Mouse (Mus musculus) forebrain, embryonic 10.5 days (tissue): ENCODE measurements around the gene Rcor1. TPM values are rescaled to one million over a fixed set of nuclear protein-coding genes. Genes with fewer than 3 reads are reported as not detected.

Experiments used
- DNase-seq: peaks from one replicate; pipeline ENCODE4 v3.0.0-alpha.2; 2017; ENCODE audit warnings: low spot score; ENCODE audit errors: extremely low spot score
- H3K27ac ChIP-seq: fragments of 300-500 bp; sonication (generic); 2 replicates; pipeline ENCODE4 v1.5.1; 2016; ENCODE audit warnings: mild to moderate bottlenecking
- H3K27me3 ChIP-seq: fragments of 300-500 bp; sonication (generic); 2 replicates; pipeline ENCODE4 v1.6.1; 2016; ENCODE audit warnings: mild to moderate bottlenecking; ENCODE audit not compliant: poor library complexity, severe bottlenecking
- H3K36me3 ChIP-seq: fragments of 300-500 bp; sonication (generic); replicated peaks from 2 replicates; pipeline ENCODE4 v1.6.1; 2016; ENCODE audit warnings: mild to moderate bottlenecking, moderate library complexity
- H3K4me1 ChIP-seq: fragments of 300-500 bp; sonication (generic); 2 replicates; pipeline ENCODE4 v1.6.1; 2016
- H3K4me3 ChIP-seq: fragments of 300-500 bp; sonication (generic); 2 replicates; pipeline ENCODE4 v1.5.1; 2016; ENCODE audit warnings: mild to moderate bottlenecking, moderate library complexity
- H3K9me3 ChIP-seq: fragments of 300-500 bp; sonication (generic); 2 replicates; pipeline ENCODE4 v1.6.1; 2016; ENCODE audit warnings: mild to moderate bottlenecking, moderate library complexity
- WGBS: fragments of 180-500 bp; shearing (Covaris S2); methylation state at CpG from one replicate; pipeline ENCODE4 v1.1.7; 2016; 5-methylcytosine and 5-hydroxymethylcytosine counted together
- polyA plus RNA-seq: library from polyadenylated mRNA; unstranded; fragments of >200 nt; fragmentation: Nextera tagmentation; extraction: Ambion mirVana; gene quantifications from 2 replicates; pipeline ENCODE4 v1.2.1, GENCODE M21; 2016

The Rcor1 gene
- polyA plus RNA-seq, 1 experiment from 2014 or later, result 8.4 TPM

- H3K27me3 ChIP-seq, result no peaks in the 10 kb centered on the region
- H3K4me3 ChIP-seq, result no peak overlapping the region
- no peaks in the 10 kb centered on the region for H3K36me3 ChIP-seq
- H3K4me1 ChIP-seq, result peaks cover 27% of the 10 kb centered on the region
- DNase-seq, result no peak
- no peak overlapping the region for H3K27ac ChIP-seq
- no peaks in the 10 kb centered on the region for H3K9me3 ChIP-seq
- WGBS, result 83% methylated on average over 5 of the region's 5 CpGs
These were observed 6.3 kb upstream of the Rcor1 start for GRCm38 (mm10) chr12:111032839-111033238.

- 61% methylated on average over 12 of the region's 12 CpGs for WGBS
- no peak for DNase-seq
- Histone ChIP-seq H3K9me3 (no peaks in the 10 kb centered on the region), H3K27me3 (no peaks in the 10 kb centered on the region), H3K4me1 (peaks cover 30% of the 10 kb centered on the region), H3K4me3 (no peak overlapping the region), H3K27ac (peak overlapping the region; percentile 67), H3K36me3 (no peaks in the 10 kb centered on the region)
These were observed 3.8 kb upstream of the Rcor1 start for GRCm38 (mm10) chr12:111035182-111035824.

GRCm38 (mm10) chr12:111036198-111036775 is 2.9 kb upstream of the Rcor1 start:
- no peak overlapping the region for H3K4me3 ChIP-seq
- no peaks in the 10 kb centered on the region for H3K9me3 ChIP-seq
- no peak overlapping the region for H3K27ac ChIP-seq
- H3K4me1 ChIP-seq, result peaks cover 40% of the 10 kb centered on the region
- H3K36me3 ChIP-seq, result no peaks in the 10 kb centered on the region
- no peaks in the 10 kb centered on the region for H3K27me3 ChIP-seq
- DNase-seq, result no peak

GRCm38 (mm10) chr12:111037241-111038180 is 1.6 kb upstream of the Rcor1 start:
- 57% methylated on average over 18 of the region's 18 CpGs for WGBS

GRCm38 (mm10) chr12:111038231-111038975 is 748 bp upstream of the Rcor1 start:
- under 1% methylated on average over 54 of the region's 54 CpGs for WGBS
- no peaks in the 10 kb centered on the region for H3K9me3 ChIP-seq
- H3K4me1 ChIP-seq, result peaks cover 45% of the 10 kb centered on the region
- no peaks in the 10 kb centered on the region for H3K27me3 ChIP-seq
- H3K36me3 ChIP-seq, result peaks cover 13% of the 10 kb centered on the region
- peak overlapping the region; percentile 99 for H3K4me3 ChIP-seq
- peak; percentile 90 for DNase-seq
- H3K27ac ChIP-seq, result peak overlapping the region; percentile 100

More at GRCm38 (mm10) chr12:111037241-111038180, 1.6 kb upstream of the Rcor1 start:
- peak overlapping the region; percentile 99 for H3K4me3 ChIP-seq
- H3K9me3 ChIP-seq, result no peaks in the 10 kb centered on the region
- peak overlapping the region; percentile 100 for H3K27ac ChIP-seq
- peaks cover 45% of the 10 kb centered on the region for H3K4me1 ChIP-seq
- peak; percentile 28 for DNase-seq
- no peaks in the 10 kb centered on the region for H3K27me3 ChIP-seq
- peaks cover 4% of the 10 kb centered on the region for H3K36me3 ChIP-seq

- peak; percentile 35 for DNase-seq
- no peaks in the 10 kb centered on the region for H3K27me3 ChIP-seq
- under 1% methylated on average over 65 of the region's 65 CpGs for WGBS
- H3K4me1 ChIP-seq, result peaks cover 45% of the 10 kb centered on the region
- no peaks in the 10 kb centered on the region for H3K9me3 ChIP-seq
- H3K4me3 ChIP-seq, result peak overlapping the region; percentile 99
- peaks cover 27% of the 10 kb centered on the region for H3K36me3 ChIP-seq
- peak overlapping the region; percentile 100 for H3K27ac ChIP-seq
These were observed 800 bp downstream of the Rcor1 start for GRCm38 (mm10) chr12:111039771-111040530.

- Histone ChIP-seq H3K9me3 (no peaks in the 10 kb centered on the region), H3K36me3 (peaks cover 30% of the 10 kb centered on the region), H3K4me1 (peaks cover 39% of the 10 kb centered on the region), H3K27me3 (no peaks in the 10 kb centered on the region), H3K4me3 (peak overlapping the region; percentile 99), H3K27ac (peak overlapping the region; percentile 100)
- DNase-seq, result no peak
- 10% methylated on average over 3 of the region's 3 CpGs for WGBS
These were observed 1.3 kb downstream of the Rcor1 start for GRCm38 (mm10) chr12:111040531-111040860.

GRCm38 (mm10) chr12:111041196-111041595 is 2.0 kb downstream of the Rcor1 start:
- H3K9me3 ChIP-seq, result no peaks in the 10 kb centered on the region
- H3K4me1 ChIP-seq, result peaks cover 34% of the 10 kb centered on the region
- peaks cover 35% of the 10 kb centered on the region for H3K36me3 ChIP-seq
- 64% methylated on average over 4 of the region's 4 CpGs for WGBS
- H3K4me3 ChIP-seq, result peak overlapping the region; percentile 99
- H3K27me3 ChIP-seq, result no peaks in the 10 kb centered on the region
- H3K27ac ChIP-seq, result no peak overlapping the region
- peak; percentile 30 for DNase-seq

- Histone ChIP-seq H3K9me3 (no peaks in the 10 kb centered on the region), H3K27ac (no peak overlapping the region), H3K36me3 (peaks cover 38% of the 10 kb centered on the region), H3K27me3 (no peaks in the 10 kb centered on the region), H3K4me3 (no peak overlapping the region), H3K4me1 (peaks cover 31% of the 10 kb centered on the region)
- 88% methylated on average over 1 of the region's 1 CpGs for WGBS
- no peak for DNase-seq
These were observed 3.2 kb downstream of the Rcor1 start for GRCm38 (mm10) chr12:111042365-111042764.

- Histone ChIP-seq H3K4me1 (peaks cover 19% of the 10 kb centered on the region), H3K27ac (no peak overlapping the region), H3K4me3 (no peak overlapping the region), H3K9me3 (no peaks in the 10 kb centered on the region), H3K36me3 (peaks cover 48% of the 10 kb centered on the region), H3K27me3 (no peaks in the 10 kb centered on the region)
- DNase-seq, result no peak
- WGBS, result 91% methylated on average over 2 of the region's 2 CpGs
These were observed 5.7 kb downstream of the Rcor1 start for GRCm38 (mm10) chr12:111044880-111045279.

- no peaks in the 10 kb centered on the region for H3K27me3 ChIP-seq
- DNase-seq, result no peak
- H3K4me1 ChIP-seq, result no peaks in the 10 kb centered on the region
- H3K36me3 ChIP-seq, result peaks cover 61% of the 10 kb centered on the region
- WGBS, result 91% methylated on average over 1 of the region's 1 CpGs
- H3K27ac ChIP-seq, result no peak overlapping the region
- H3K4me3 ChIP-seq, result no peak overlapping the region
- H3K9me3 ChIP-seq, result no peaks in the 10 kb centered on the region
These were observed 7.7 kb downstream of the Rcor1 start for GRCm38 (mm10) chr12:111046866-111047265.

GRCm38 (mm10) chr12:111048201-111048600 is 9.1 kb downstream of the Rcor1 start:
- Histone ChIP-seq H3K27ac (no peak overlapping the region), H3K36me3 (peaks cover 58% of the 10 kb centered on the region), H3K4me3 (no peak overlapping the region), H3K4me1 (no peaks in the 10 kb centered on the region), H3K9me3 (no peaks in the 10 kb centered on the region), H3K27me3 (no peaks in the 10 kb centered on the region)
- DNase-seq, result no peak
- WGBS, result 91% methylated on average over 2 of the region's 2 CpGs
